Mouse (Mus musculus) liver, embryonic 11.5 days (tissue): Measurements from ENCODE around the gene Stap2. TPM values are rescaled to one million over a fixed set of nuclear protein-coding genes. Genes with fewer than 3 reads are reported as not detected.

Experiments
- polyA plus RNA-seq: library from polyadenylated mRNA; unstranded; fragments of >200 nt; fragmentation: Nextera tagmentation; extraction: Ambion mirVana; gene quantifications from 2 replicates; pipeline ENCODE4 v1.2.1, GENCODE M21; 2014

The Stap2 gene
- polyA plus RNA-seq, 1 experiment from 2014 or later, result 3.5 TPM

Other genes starting within 250 kb of the Stap2 start
- gene Zfp119a, start 126.7 kb downstream of the Stap2 start, polyA plus RNA-seq, result 4.7 and 5.0 TPM in 2 replicates
- gene Zfp959, start 113.5 kb downstream of the Stap2 start, polyA plus RNA-seq, result 12.6 and 13.2 TPM in 2 replicates
- 3.8 and 4.4 TPM in 2 replicates for gene Zfp119b, start 56.1 kb downstream of the Stap2 start, polyA plus RNA-seq
- 3.5 and 4.7 TPM in 2 replicates for gene Ebi3, start 52.9 kb downstream of the Stap2 start, polyA plus RNA-seq
- gene Yju2, start 46.5 kb downstream of the Stap2 start, polyA plus RNA-seq, result 20.9 and 23.4 TPM in 2 replicates
- 2.4 and 2.5 TPM in 2 replicates for gene Shd, start 35.1 kb downstream of the Stap2 start, polyA plus RNA-seq
- gene Fsd1, start 19.1 kb downstream of the Stap2 start, polyA plus RNA-seq, result 6.4 and 8.8 TPM in 2 replicates
- 42.5 and 47.9 TPM in 2 replicates for gene Mpnd, start 127 bp upstream of the Stap2 start, polyA plus RNA-seq
- gene Sh3gl1, start 31.1 kb upstream of the Stap2 start, polyA plus RNA-seq, result 96.4 and 99.1 TPM in 2 replicates
- 32.0 and 32.6 TPM in 2 replicates for gene Chaf1a, start 34.9 kb upstream of the Stap2 start, polyA plus RNA-seq
- 23.1 and 25.7 TPM in 2 replicates for gene Ubxn6, start 69.4 kb upstream of the Stap2 start, polyA plus RNA-seq
- gene Hdgfl2, start 74.0 kb upstream of the Stap2 start, polyA plus RNA-seq, result 111 and 119 TPM in 2 replicates
- gene Plin4, start 104.2 kb upstream of the Stap2 start, polyA plus RNA-seq, result 0.14 TPM in 1 of 2 replicates, not detected in the other
- 0.43 and 0.68 TPM in 2 replicates for gene Plin5, start 112.0 kb upstream of the Stap2 start, polyA plus RNA-seq
- gene Lrg1, start 116.4 kb upstream of the Stap2 start, polyA plus RNA-seq, result 0.23 and 0.34 TPM in 2 replicates
- gene Sema6b, start 134.8 kb upstream of the Stap2 start, polyA plus RNA-seq, result 1.4 and 1.5 TPM in 2 replicates
- gene Tnfaip8l1, start 156.9 kb upstream of the Stap2 start, polyA plus RNA-seq, result 6.8 and 7.5 TPM in 2 replicates
- gene Mydgf, start 178.3 kb upstream of the Stap2 start, polyA plus RNA-seq, result 98.7 and 102 TPM in 2 replicates
- gene Dpp9, start 213.3 kb upstream of the Stap2 start, polyA plus RNA-seq, result 38.8 and 39.6 TPM in 2 replicates